Mouse (Mus musculus): ENCODE results near the gene Rpap1.
"Not testable (repeated sequence)": the region's sequence is repeated elsewhere in the genome, so short reads cannot be mapped to it uniquely, and the experiment has no call there.

Rpap1 gene

GRCm38 (mm10) chr2:119741581-119742411 lies 45.5 kb downstream of the Rpap1 start, which contains the start of gene Itpka:
Gene Itpka (plus strand): TSS chr2:119742337.
- peak; percentile 67 for DNase-seq (ENCODE audit: low spot score)

GRCm38 (mm10) chr2:119740567-119740966 lies 46.8 kb downstream of the Rpap1 start:
- DNase-seq (ENCODE audit: low spot score) = no peak

DNA sequence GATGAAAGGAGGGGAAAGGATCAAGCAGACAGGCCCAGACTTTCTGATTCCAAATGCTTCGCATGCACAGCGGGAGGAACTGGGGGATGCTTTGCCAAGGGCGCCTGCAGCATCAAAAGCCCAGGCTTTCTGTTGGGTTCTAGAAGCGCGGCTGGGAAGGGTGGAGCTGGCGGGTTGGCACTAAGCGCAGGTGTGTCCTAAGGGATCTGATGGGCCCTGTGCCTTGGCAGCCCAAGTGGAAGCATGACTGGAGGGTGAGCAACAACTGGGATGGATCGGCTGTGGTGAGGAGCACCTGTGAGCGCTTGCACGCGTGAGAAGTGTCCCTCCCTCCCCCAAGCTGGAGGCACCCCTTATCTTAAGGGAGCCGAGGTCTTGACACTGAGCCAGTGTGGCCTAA lies 50.2 kb downstream of the Rpap1 start:
- DNase-seq (ENCODE audit: low spot score) = no peak

GRCm38 (mm10) chr2:119730735-119731134 lies 56.6 kb downstream of the Rpap1 start:
- no peak for DNase-seq (ENCODE audit: low spot score)

DNA sequence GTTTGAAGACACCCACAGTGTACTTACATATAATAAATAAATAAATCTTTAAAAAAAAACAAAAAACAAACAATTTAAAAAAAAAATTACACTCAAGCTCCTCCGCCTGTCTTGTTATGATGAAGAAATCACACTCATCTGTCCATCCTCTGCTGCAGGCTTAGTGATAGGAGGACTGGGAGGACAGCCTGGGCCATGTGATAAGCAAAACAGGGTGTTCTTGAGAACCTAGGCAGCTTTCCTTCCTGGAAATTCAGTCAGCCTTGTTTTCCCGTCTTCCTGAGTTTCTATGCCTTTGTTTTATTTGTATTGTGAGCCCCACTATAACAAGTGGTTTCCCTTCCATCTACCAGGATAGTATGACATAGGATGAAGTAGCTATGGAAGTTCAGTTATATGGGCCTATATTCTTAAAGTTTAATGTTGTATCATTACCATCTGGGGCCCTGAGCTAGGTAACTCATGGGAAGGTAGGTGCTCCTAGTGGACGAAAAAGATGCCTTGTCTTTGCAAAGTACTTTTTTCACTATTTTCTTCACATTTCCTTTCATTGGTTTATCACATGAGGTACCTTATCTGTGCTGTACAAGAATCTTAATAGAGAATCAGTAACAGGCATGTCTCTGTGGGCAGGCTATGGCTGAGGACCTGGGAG lies 59.4 kb downstream of the Rpap1 start:
- DNase-seq (ENCODE audit: low spot score) = peak; percentile 62

- DNase-seq (ENCODE audit: low spot score) = no peak
Measured at GRCm38 (mm10) chr2:119721070-119721469, 66.3 kb downstream of the Rpap1 start.

GRCm38 (mm10) chr2:119715868-119716267 lies 71.5 kb downstream of the Rpap1 start:
- not testable (repeated sequence) for DNase-seq (ENCODE audit: low spot score)

All from c-Kit-positive CD71-positive TER-119-positive erythroid progenitor cells, embryonic 14.5 days (primary cell).